Mouse (Mus musculus) cortical plate, adult 2 months (tissue): ENCODE results near the gene Ddx42. TPM values are rescaled to one million over a fixed set of nuclear protein-coding genes. Genes with fewer than 3 reads are reported as not detected.

Source experiments
- H3K27ac ChIP-seq: fragments of 200-500 bp; 2 replicates; pipeline ENCODE4 v1.5.1; 2012; ENCODE audit warnings: low read length, control low read depth, inconsistent platforms; ENCODE audit not compliant: insufficient read depth
- H3K4me1 ChIP-seq: fragments of 200-500 bp; 2 replicates; pipeline ENCODE4 v1.6.1; 2011; ENCODE audit warnings: low read length; ENCODE audit not compliant: control insufficient read depth, insufficient read depth
- H3K4me3 ChIP-seq: fragments of 200-500 bp; 2 replicates; pipeline ENCODE4 v1.5.1; 2011; ENCODE audit warnings: mild to moderate bottlenecking, low read length, control low read depth; ENCODE audit not compliant: insufficient read depth
- CTCF ChIP-seq: fragments of 200-500 bp; IDR thresholded peaks from 2 replicates; pipeline ENCODE4 v1.5.1; 2011; ENCODE audit warnings: mild to moderate bottlenecking, control low read depth, low read length; ENCODE audit not compliant: insufficient read depth; ENCODE audit errors: extremely low read depth
- POLR2A ChIP-seq: fragments of 200-500 bp; IDR thresholded peaks from 2 replicates; pipeline ENCODE4 v1.6.1; 2011; ENCODE audit warnings: mild to moderate bottlenecking, low read length, control low read depth; ENCODE audit not compliant: insufficient read depth; ENCODE audit errors: extremely low read depth
- polyA plus RNA-seq: library from polyadenylated mRNA; depleted of rRNA; stranded (reverse); fragments of >200 nt; gene quantifications from 2 replicates; pipeline ENCODE4 v1.2.3, GENCODE M21; 2012; rRNA removed

Gene Ddx42
- polyA plus RNA-seq, 1 experiment = 41.6 TPM

- Histone ChIP-seq H3K4me1 (peaks cover 1% of the 10 kb centered on the region; the same call in 1 of the 2 replicates), H3K4me3 (no peak overlapping the region), H3K27ac (no peak overlapping the region)
- no peak for TF ChIP-seq CTCF
- TF ChIP-seq POLR2A = no peak
These were observed 73.7 kb downstream of the Ddx42 start for GRCm38 (mm10) chr11:106290376-106290775.

DNA sequence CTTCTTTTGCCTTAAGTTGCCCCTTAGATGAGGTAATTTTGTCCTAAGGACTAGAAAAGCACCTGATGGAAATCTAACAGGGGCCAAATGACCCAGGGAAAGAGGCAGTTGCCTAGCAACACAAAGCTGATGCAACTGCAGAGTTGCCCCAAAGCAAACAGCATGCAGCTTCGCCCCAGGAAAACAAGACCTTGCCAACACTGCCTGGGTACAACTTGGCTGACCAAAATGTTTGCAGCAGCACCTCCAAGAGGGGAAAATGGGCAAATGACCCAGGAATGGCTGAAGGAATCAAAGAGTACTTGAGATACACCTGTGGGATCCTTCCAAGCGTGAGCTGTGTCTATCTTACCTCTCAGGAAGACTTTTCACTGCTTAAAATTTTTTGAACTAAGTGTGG is 75.1 kb downstream of the Ddx42 start:
- no peak overlapping the region for H3K27ac ChIP-seq
- TF ChIP-seq CTCF = no peak
- TF ChIP-seq POLR2A = no peak
- H3K4me3 ChIP-seq = no peak overlapping the region
- H3K4me1 ChIP-seq = peaks cover under 1% of the 10 kb centered on the region; the same call in 1 of the 2 replicates

Other genes with a start within 250 kb of the Ddx42 start
- gene Ace, start 249.0 kb upstream of the Ddx42 start, polyA plus RNA-seq = 8.7 and 9.3 TPM in 2 replicates
- not detected in 2 replicates for gene Ace3, start 222.3 kb upstream of the Ddx42 start, polyA plus RNA-seq
- 1.4 and 1.5 TPM in 2 replicates for gene Kcnh6, start 208.8 kb upstream of the Ddx42 start, polyA plus RNA-seq
- 111 and 115 TPM in 2 replicates for gene Dcaf7, start 180.1 kb upstream of the Ddx42 start, polyA plus RNA-seq
- gene Taco1, start 150.9 kb upstream of the Ddx42 start, polyA plus RNA-seq = 11.9 and 12.4 TPM in 2 replicates
- gene Map3k3, start 132.3 kb upstream of the Ddx42 start, polyA plus RNA-seq = 32.3 and 33.2 TPM in 2 replicates
- gene Gm10840, start 56.1 kb upstream of the Ddx42 start, polyA plus RNA-seq = not detected in 2 replicates
- 86.0 and 102 TPM in 2 replicates for gene Limd2, start 56.1 kb upstream of the Ddx42 start, polyA plus RNA-seq
- 51.9 and 55.2 TPM in 2 replicates for gene Strada, start 14.8 kb upstream of the Ddx42 start, polyA plus RNA-seq
- 68.3 and 83.3 TPM in 2 replicates for gene Ccdc47, start 582 bp upstream of the Ddx42 start, polyA plus RNA-seq
- gene Ftsj3, start 39.2 kb downstream of the Ddx42 start, polyA plus RNA-seq = 23.8 and 24.6 TPM in 2 replicates
- 244 and 245 TPM in 2 replicates for gene Psmc5, start 39.2 kb downstream of the Ddx42 start, polyA plus RNA-seq
- gene Smarcd2, start 56.0 kb downstream of the Ddx42 start, polyA plus RNA-seq = 32.3 and 33.8 TPM in 2 replicates
- 0.11 and 0.13 TPM in 2 replicates for gene Tcam1, start 59.7 kb downstream of the Ddx42 start, polyA plus RNA-seq
- gene Gh, start 84.9 kb downstream of the Ddx42 start, polyA plus RNA-seq = not detected in 2 replicates
- gene Cd79b, start 97.8 kb downstream of the Ddx42 start, polyA plus RNA-seq = 0.44 and 0.87 TPM in 2 replicates
- gene Scn4a, start 136.4 kb downstream of the Ddx42 start, polyA plus RNA-seq = 0.02 and 0.04 TPM in 2 replicates
- gene Prr29, start 148.5 kb downstream of the Ddx42 start, polyA plus RNA-seq = 0.28 and 0.88 TPM in 2 replicates
- gene Icam2, start 171.1 kb downstream of the Ddx42 start, polyA plus RNA-seq = 6.8 and 9.5 TPM in 2 replicates